Mouse (Mus musculus) intestine, embryonic 14.5 days (tissue): ENCODE results near the gene Wipf1. TPM values are rescaled to one million over a fixed set of nuclear protein-coding genes. Genes with fewer than 3 reads are reported as not detected.
A peak's percentile ranks its signal among the peaks of the same experiment; 100 is the strongest.

Experiments used
- ATAC-seq: fragments of 200-750 bp; cut with Nextera tagmentation; replicated peaks from 2 replicates; pipeline ENCODE4 v1.8.0; 2017; ENCODE audit warnings: low read depth, moderate number of reproducible peaks, moderate TSS enrichment, moderate library complexity; ENCODE audit not compliant: low FRiP score, low TSS enrichment
- DNase-seq: peaks from one replicate; pipeline ENCODE4 v3.0.0-alpha.2; 2018; ENCODE audit warnings: low spot score
- H3K27ac ChIP-seq: fragments of 300-500 bp; sonication (generic); 2 replicates; pipeline ENCODE4 v1.5.1; 2014; ENCODE audit warnings: low read depth, mild to moderate bottlenecking, control low read depth
- H3K27me3 ChIP-seq: fragments of 300-500 bp; sonication (generic); replicated peaks from 2 replicates; pipeline ENCODE4 v1.6.1; 2014; ENCODE audit warnings: low read length, control low read depth; ENCODE audit not compliant: control insufficient read depth, insufficient read depth
- H3K36me3 ChIP-seq: fragments of 300-500 bp; sonication (generic); 2 replicates; pipeline ENCODE4 v1.6.1; 2014; ENCODE audit warnings: low read length, control low read depth; ENCODE audit not compliant: control insufficient read depth, insufficient read depth
- H3K4me1 ChIP-seq: fragments of 300-500 bp; sonication (generic); replicated peaks from 2 replicates; pipeline ENCODE4 v1.6.1; 2014; ENCODE audit warnings: low read length, control low read depth, mixed read lengths; ENCODE audit not compliant: control insufficient read depth, insufficient read depth
- H3K4me2 ChIP-seq: fragments of 300-500 bp; sonication (generic); 2 replicates; pipeline ENCODE4 v1.6.1; 2014; ENCODE audit warnings: low read length
- H3K4me3 ChIP-seq: fragments of 300-500 bp; sonication (generic); 2 replicates; pipeline ENCODE4 v1.5.1; 2014; ENCODE audit warnings: low read depth, low read length, control low read depth, mixed read lengths
- H3K9ac ChIP-seq: fragments of 300-500 bp; sonication (generic); 2 replicates; pipeline ENCODE4 v1.6.1; 2014; ENCODE audit warnings: mild to moderate bottlenecking, low read length
- H3K9me3 ChIP-seq: fragments of 300-500 bp; sonication (generic); 2 replicates; pipeline ENCODE4 v1.6.1; 2016; ENCODE audit warnings: low read length, control low read depth; ENCODE audit not compliant: control insufficient read depth
- WGBS: fragments of 180-500 bp; shearing (Covaris S2); extraction: QIAGEN DNeasy Blood & Tissue Kit; methylation state at CpG from one replicate; pipeline ENCODE4 v1.1.7; 2014; 5-methylcytosine and 5-hydroxymethylcytosine counted together
- polyA plus RNA-seq: library from polyadenylated mRNA; unstranded; fragments of >200 nt; fragmentation: Nextera tagmentation; extraction: Ambion mirVana; gene quantifications from 2 replicates; pipeline ENCODE4 v1.2.1, GENCODE M21; 2014

The Wipf1 gene
- polyA plus RNA-seq, 1 experiment from 2014 or later = 13.6 TPM

DNA sequence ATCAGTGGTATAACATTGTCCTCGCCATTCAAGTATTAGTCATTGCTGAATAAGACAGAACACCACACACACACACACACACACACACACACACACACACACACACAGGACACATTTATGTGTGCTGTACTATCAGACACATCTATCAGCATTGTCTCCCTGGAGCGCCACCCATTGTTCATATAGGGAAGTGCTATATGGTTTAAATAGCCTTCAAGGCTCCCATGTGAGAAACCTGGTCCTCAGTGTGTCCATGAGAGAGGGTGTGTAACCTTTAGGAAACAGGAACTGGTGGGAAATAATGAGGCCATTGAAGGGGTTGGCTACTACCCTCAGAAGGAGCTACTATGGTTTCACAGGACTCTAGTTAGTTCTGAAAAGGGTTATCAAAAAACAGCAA lies 87.5 kb downstream of the Wipf1 start:
- Histone ChIP-seq H3K27ac (no peak overlapping the region), H3K4me3 (no peak overlapping the region)

GRCm38 (mm10) chr2:73440319-73440718 lies 89.2 kb downstream of the Wipf1 start:
- H3K9me3 ChIP-seq = no peaks in the 10 kb centered on the region
- no peaks in the 10 kb centered on the region for H3K4me1 ChIP-seq
- no peak overlapping the region for H3K4me2 ChIP-seq
- H3K9ac ChIP-seq = no peak overlapping the region
- 76% methylated on average over 2 of the region's 2 CpGs for WGBS
- DNase-seq = no peak
- no peaks in the 10 kb centered on the region for H3K27me3 ChIP-seq
- no peak overlapping the region for H3K4me3 ChIP-seq
- no peak overlapping the region for H3K27ac ChIP-seq
- no peak for ATAC-seq
- peaks cover 48% of the 10 kb centered on the region for H3K36me3 ChIP-seq

More for the DNA sequence above, 87.5 kb downstream of the Wipf1 start:
- H3K4me2 ChIP-seq = no peak overlapping the region
- 69% methylated on average over 2 of the region's 2 CpGs for WGBS
- no peaks in the 10 kb centered on the region for H3K9me3 ChIP-seq
- H3K36me3 ChIP-seq = peaks cover 36% of the 10 kb centered on the region
- DNase-seq = no peak
- no peak overlapping the region for H3K9ac ChIP-seq
- no peaks in the 10 kb centered on the region for H3K27me3 ChIP-seq
- ATAC-seq = no peak
- no peaks in the 10 kb centered on the region for H3K4me1 ChIP-seq

- Histone ChIP-seq H3K9ac (no peak overlapping the region), H3K4me1 (no peaks in the 10 kb centered on the region), H3K4me2 (no peak overlapping the region), H3K36me3 (peaks cover 56% of the 10 kb centered on the region), H3K27me3 (no peaks in the 10 kb centered on the region), H3K27ac (no peak overlapping the region), H3K9me3 (no peaks in the 10 kb centered on the region), H3K4me3 (no peak overlapping the region)
- no peak for DNase-seq
- WGBS = 60% methylated on average over 18 of the region's 18 CpGs
- no peak for ATAC-seq
These were observed 92.6 kb downstream of the Wipf1 start for GRCm38 (mm10) chr2:73436976-73437375.

DNA sequence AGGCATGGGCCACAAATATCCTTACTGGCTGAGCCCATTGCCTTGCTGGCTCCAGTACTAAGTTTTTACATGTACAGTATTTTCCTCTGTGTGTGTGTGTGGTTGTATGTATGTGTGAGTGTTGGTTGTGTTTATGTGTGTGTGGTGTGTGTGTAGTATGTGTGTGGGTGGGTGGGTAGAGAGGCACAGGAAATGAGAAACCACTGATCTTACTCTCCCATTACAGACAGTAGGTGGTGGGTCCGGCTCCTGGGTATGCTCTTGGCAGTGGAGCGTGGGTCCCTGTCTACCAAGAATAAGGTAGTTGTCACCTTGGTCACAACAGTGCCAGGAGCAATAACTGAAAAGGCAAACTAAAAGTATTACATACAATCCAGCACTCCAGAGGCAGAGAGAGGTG lies 93.7 kb downstream of the Wipf1 start:
- WGBS = 94% methylated on average over 2 of the region's 2 CpGs
- ATAC-seq (no peak), DNase-seq (no peak)
- Histone ChIP-seq H3K27me3 (no peaks in the 10 kb centered on the region), H3K4me2 (no peak overlapping the region), H3K9me3 (no peaks in the 10 kb centered on the region), H3K4me1 (peaks cover 8% of the 10 kb centered on the region; the same call in 1 of the 2 replicates), H3K36me3 (peaks cover 56% of the 10 kb centered on the region), H3K4me3 (no peak overlapping the region), H3K9ac (no peak overlapping the region), H3K27ac (no peak overlapping the region)

GRCm38 (mm10) chr2:73431959-73432396 lies 97.6 kb downstream of the Wipf1 start:
- DNase-seq = peak; percentile 66
- H3K4me3 ChIP-seq = 0 out of 2 replicates have a peak overlapping the region, but pooled peaks have one; percentile 8
- whole genome bisulfite sequencing = 25% methylated on average over 14 of the region's 14 CpGs

GRCm38 (mm10) chr2:73428803-73429468 lies 100.6 kb downstream of the Wipf1 start:
- WGBS = 54% methylated on average over 21 of the region's 21 CpGs
- no peak for DNase-seq

More at GRCm38 (mm10) chr2:73431959-73432396, 97.6 kb downstream of the Wipf1 start:
- Histone ChIP-seq H3K27ac (peak overlapping the region; percentile 80), H3K4me2 (peak overlapping the region; percentile 43), H3K27me3 (no peaks in the 10 kb centered on the region), H3K4me1 (peaks cover 8% of the 10 kb centered on the region; the same call in 1 of the 2 replicates), H3K9ac (no peak overlapping the region), H3K36me3 (peaks cover 35% of the 10 kb centered on the region), H3K9me3 (no peaks in the 10 kb centered on the region)
- 0 out of 2 replicates have a peak, but pooled peaks have one; percentile 37 for ATAC-seq

DNA sequence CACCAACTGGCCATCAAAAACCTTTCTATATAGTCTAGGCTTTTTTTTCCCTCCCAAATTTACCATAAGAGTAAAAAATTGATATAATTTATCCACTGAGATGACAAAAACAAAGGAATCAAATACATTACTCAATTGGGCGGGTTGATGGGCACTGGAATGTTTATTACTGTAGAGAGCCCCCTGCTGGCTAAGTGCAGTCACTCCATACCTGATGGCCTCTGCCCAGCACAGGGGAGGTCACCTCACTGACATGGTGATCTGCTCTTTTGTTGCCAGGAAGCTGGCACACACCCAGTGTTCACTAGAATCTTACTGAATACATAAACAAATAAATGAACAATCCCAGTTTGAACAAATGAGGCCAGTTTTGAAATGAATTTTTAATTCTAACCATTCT lies 102.2 kb downstream of the Wipf1 start:
- no peak for ATAC-seq
- DNase-seq = no peak
- 42% methylated on average over 1 of the region's 1 CpGs for WGBS

More at GRCm38 (mm10) chr2:73428803-73429468, 100.6 kb downstream of the Wipf1 start:
- peaks cover 10% of the 10 kb centered on the region for H3K36me3 ChIP-seq
- no peaks in the 10 kb centered on the region for H3K9me3 ChIP-seq
- H3K4me1 ChIP-seq = peaks cover 8% of the 10 kb centered on the region; the same call in 1 of the 2 replicates
- H3K27me3 ChIP-seq = no peaks in the 10 kb centered on the region
- H3K27ac ChIP-seq = no peak overlapping the region
- H3K4me2 ChIP-seq = no peak overlapping the region
- H3K9ac ChIP-seq = no peak overlapping the region
- ATAC-seq = no peak; the same call in 1 of the 2 replicates
- H3K4me3 ChIP-seq = no peak overlapping the region

DNA sequence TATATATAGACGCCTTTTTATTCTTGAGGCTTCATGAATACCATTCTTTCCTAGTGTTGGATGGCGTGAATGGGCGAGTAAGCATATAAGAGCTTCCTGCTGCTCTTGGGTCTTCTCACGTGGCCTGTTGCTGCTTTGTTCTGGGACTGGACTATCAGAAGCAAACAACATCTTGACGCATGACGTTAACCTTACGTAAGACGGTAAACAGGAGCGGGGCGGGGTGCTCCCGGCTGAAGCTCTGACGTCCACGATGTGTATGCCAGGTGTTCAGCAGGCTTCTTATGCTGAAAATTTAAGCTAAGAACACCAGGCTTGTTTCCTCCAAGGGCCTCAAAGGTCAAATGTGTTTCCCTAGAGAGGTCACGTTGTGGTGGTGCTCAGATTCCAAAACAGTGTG lies 103.7 kb downstream of the Wipf1 start:
- DNase-seq = no peak
- 53% methylated on average over 14 of the region's 14 CpGs for WGBS

More for the DNA sequence above, 102.2 kb downstream of the Wipf1 start:
- Histone ChIP-seq H3K27ac (no peak overlapping the region), H3K4me2 (no peak overlapping the region), H3K4me1 (peaks cover 8% of the 10 kb centered on the region; the same call in 1 of the 2 replicates), H3K36me3 (no peaks in the 10 kb centered on the region; the same call in 1 of the 2 replicates), H3K9ac (no peak overlapping the region), H3K4me3 (no peak overlapping the region), H3K27me3 (no peaks in the 10 kb centered on the region), H3K9me3 (no peaks in the 10 kb centered on the region)

DNA sequence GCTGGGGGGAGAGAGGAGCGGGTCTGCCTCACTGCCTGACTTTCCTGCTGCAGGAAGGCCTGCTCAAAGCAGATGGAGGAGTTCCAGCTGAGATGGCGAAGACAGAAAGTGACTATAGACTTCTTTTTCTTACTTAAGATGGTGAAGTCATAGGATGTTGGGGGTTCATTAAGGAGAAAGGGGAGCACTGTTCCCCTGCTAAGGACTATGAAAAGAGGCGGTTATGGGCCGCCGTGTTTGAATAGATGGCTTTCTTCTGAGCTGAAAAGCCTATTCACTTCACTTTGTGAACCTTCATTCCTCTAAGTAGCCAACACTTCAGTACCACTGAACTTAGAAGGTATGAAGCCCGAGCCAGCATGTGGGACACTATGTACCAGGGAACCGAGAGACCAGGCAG lies 109.8 kb downstream of the Wipf1 start:
- no peaks in the 10 kb centered on the region for H3K36me3 ChIP-seq
- no peaks in the 10 kb centered on the region for H3K27me3 ChIP-seq
- DNase-seq = no peak
- no peak overlapping the region for H3K4me2 ChIP-seq
- H3K4me1 ChIP-seq = no peaks in the 10 kb centered on the region
- no peak overlapping the region for H3K27ac ChIP-seq
- no peak overlapping the region for H3K9ac ChIP-seq
- H3K4me3 ChIP-seq = no peak overlapping the region
- H3K9me3 ChIP-seq = no peaks in the 10 kb centered on the region
- ATAC-seq = no peak
- WGBS = 78% methylated on average over 7 of the region's 7 CpGs

More for the DNA sequence above, 103.7 kb downstream of the Wipf1 start:
- no peaks in the 10 kb centered on the region for H3K27me3 ChIP-seq
- H3K4me3 ChIP-seq = no peak overlapping the region
- no peak overlapping the region for H3K27ac ChIP-seq
- H3K4me1 ChIP-seq = no peaks in the 10 kb centered on the region
- no peak overlapping the region for H3K4me2 ChIP-seq
- H3K9ac ChIP-seq = no peak overlapping the region
- no peak for ATAC-seq
- no peaks in the 10 kb centered on the region; the same call in 1 of the 2 replicates for H3K36me3 ChIP-seq
- H3K9me3 ChIP-seq = no peaks in the 10 kb centered on the region
